Mouse (Mus musculus): ENCODE measurements at regions not wholly inside any gene's neighbourhood (a gene's known extent, or its start where the extent isn't known, plus 50 kb on each side); places are given as distances from the start of the nearest gene placed in this dataset.

DNA sequence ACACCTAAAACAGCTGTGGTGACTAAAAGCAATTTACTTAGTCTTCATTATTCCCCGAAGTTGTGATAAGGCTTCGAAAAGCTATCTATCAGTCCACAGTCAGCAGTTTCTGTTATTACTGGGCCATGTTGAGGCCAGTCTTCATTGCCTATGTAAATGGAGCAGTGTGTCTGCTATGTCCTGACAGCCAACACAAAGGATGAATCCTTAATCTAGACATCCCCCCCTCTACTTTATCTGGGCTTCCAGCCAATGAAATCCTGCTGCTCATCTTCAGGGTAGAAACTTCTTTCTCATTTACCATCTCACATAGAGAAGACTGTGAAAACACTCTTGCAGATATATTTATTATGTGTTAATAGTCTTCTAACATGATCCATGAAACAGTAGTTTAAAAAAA is 1817.9 kb upstream of the Tmeff2 start:
- DNase-seq (ENCODE audit: low spot score in 2 of 2) = no peak

DNA sequence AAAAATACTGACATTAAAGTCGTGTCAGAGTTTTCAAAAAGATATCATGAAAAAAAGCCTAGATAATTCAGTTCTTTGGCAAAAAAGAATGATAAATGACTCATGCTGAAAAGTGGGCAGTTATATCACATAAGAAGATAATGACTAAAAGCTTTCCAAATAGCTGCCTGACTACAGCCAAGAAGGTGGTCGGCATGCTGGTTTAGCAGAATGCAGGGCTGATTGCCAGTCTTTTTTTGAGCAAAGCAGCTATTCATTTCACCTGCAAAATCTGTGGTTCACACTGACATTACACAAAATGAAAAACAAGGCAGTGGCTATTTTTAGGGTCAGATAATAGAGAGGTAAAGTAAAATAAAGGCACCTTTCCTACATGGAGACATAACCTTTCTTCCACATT is 1800.9 kb upstream of the Tmeff2 start:
- peak in 1 of 2 experiments; percentile 7 for DNase-seq (ENCODE audit: low spot score in 2 of 2)

DNA sequence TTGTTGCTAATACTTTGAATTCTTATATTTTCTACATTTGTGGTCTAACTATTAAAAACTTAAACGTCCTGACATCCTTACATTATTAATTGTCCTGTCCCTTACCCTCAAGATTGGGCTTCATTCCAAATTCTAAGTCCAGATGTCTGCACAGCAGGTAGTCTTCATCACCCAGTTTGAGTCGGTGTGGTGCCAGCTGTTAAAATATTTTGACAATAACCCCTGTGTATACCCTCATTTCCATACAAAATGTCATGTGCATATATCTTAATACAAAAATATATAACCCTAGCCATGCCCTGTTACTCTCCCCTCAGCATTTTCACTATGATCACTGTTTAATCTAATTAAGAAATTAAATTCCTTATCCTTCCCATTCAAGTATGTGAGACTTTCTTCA is 1791.4 kb upstream of the Tmeff2 start:
- DNase-seq (ENCODE audit: low spot score in 2 of 2) = no peak

DNA sequence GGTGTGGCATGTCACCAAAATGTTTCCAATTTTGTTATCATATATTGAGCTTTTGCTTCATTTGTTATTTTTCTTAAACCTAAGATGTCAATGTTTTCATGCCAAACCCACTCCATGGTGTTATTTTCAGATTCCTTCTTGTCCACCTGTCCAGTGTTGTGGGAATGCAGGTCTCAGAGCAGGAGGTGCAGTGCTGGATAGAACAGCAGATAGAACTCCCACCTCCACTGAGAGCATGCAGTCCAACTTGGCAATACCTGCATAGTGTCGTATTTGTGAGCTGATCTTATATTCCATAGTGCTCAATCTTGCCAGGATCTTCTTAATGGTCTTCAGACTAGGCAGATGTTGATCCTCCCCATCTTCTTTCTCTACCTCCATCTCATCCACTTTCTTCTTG is 1790.9 kb upstream of the Tmeff2 start:
- DNase-seq (ENCODE audit: low spot score in 2 of 2) = no peak
